Mouse (Mus musculus) small intestine, adult 2 months (tissue): ENCODE results near the gene Hsd3b1.

ENCODE experiments used
- CTCF ChIP-seq: fragments of 200-500 bp; IDR thresholded peaks from 2 replicates; pipeline ENCODE4 v1.5.1; 2012; ENCODE audit warnings: low read depth, mild to moderate bottlenecking, control low read depth, inconsistent platforms, low read length, moderate library complexity, mixed read lengths; ENCODE audit not compliant: insufficient replicate concordance, insufficient read length; ENCODE audit errors: extremely low read depth
- POLR2A ChIP-seq: fragments of 200-500 bp; IDR thresholded peaks from 2 replicates; pipeline ENCODE4 v1.6.1; 2012; ENCODE audit warnings: low read depth, mild to moderate bottlenecking, control low read depth, inconsistent platforms, low read length, moderate library complexity

GRCm38 (mm10) chr3:98895071-98895601 lies 35.5 kb upstream of the Hsd3b1 start:
- no peak for TF ChIP-seq CTCF
- no peak for TF ChIP-seq POLR2A
